Mouse (Mus musculus): ENCODE measurements around the gene Cdk6.

DNA sequence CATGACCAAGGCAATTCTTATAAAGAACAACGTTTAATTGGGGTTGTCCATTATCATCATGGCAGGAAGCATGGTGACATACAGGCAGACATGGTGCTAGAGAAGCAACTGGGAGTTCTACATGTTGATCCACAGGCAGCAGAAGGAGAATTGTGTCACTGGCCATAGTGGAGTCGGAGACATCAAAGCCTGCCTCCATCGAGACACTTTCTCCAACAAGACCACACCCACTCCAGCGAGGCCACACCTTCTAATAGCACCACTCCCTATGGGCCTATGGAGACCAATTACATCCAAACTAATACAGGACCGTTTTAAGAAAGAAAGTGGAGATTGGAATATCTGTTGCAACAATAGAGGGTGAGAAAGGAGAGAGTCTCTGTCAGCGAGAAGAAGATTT is 200.6 kb downstream of the Cdk6 start:
- no peak for TF ChIP-seq CTCF (IDR thresholded peaks at IDR 0.05; ENCODE audit: control insufficient read depth, insufficient read depth, low read length)
- TF ChIP-seq POLR2A (IDR thresholded peaks at IDR 0.05; ENCODE audit: borderline replicate concordance, control insufficient read depth, low read depth, low read length), result no peak

All from bone marrow, adult 2 months (tissue).